Mouse (Mus musculus): ENCODE data around the gene Lrrc71. TPM values are rescaled to one million over a fixed set of nuclear protein-coding genes. Genes with fewer than 3 reads are reported as not detected.

The Lrrc71 gene
- polyA plus RNA-seq, 1 experiment from 2014 or later = 0.36 TPM

DNA sequence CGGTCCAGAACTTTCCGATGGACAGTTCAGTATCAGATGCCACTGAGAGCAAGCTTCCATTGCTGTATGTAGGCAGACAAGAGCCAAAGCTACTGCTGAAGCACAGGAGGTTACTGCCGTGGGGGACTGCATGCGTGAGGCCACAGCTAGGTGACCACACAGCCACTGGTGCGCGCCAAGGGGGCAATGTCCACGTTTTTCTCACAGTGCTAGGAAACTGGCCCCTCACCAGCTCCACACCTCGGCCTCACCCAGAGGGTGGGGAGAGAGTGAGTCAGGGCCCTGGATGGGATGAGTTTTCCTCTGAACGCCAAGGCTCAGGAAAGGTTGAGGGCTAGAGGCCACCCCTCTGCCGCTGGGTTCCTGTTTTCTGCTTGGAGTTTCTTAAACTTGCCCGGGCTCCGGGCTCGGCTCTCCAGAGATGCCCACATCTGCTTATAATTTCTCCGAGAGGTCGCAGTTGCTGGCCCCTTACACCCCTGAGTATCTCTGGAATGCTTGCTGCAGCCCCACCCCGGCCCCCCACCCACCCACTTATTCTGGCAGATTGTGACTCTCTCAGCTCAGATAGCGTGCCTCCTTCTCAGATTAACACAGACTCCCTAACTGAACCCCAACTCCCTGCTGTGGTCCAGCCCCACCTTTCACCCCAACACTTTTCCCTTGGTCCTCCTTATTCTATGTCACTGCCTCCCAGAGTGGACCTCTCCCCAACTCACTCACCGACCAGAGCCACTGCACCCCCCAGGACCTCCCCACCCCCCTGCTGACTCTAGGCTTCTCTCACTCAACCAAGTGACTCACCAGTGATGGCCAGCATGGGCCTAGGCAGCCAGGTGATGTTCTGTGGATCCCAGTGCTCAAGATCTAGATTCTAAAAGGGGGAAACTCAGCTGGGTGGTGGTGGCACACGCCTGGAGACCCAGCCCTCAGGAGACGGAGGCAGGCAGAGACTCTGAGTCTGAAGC lies 13.3 kb upstream of the Lrrc71 start:
- Histone ChIP-seq H3K9ac (replicated peaks) (no peak overlapping the region), H3K4me1 (replicated peaks) (peaks cover 8% of the 10 kb centered on the region)
- WGBS = 79% methylated on average over 20 of the region's 20 CpGs

DNA sequence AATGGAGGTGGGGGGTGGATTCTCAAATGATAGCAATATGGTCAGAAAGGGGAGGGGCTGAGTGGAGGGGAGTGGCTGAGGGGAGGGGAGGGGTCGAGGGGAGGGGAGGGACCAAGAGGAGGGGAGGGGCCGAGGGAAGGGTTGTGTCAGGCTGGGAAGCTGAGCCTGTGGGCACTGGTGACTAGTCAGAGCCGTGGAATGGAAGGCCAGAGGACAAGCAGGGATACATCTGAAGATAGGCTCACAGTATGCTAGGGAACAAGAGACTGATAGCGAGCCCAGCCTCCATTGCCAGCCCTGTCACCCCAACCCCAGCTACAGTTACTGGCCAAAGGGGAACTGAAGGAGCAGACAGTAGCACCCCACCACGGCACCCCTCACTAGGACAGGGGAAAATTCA lies 10.2 kb upstream of the Lrrc71 start:
- Histone ChIP-seq H3K36me3 (no peaks in the 10 kb centered on the region), H3K27me3 (peaks cover 28% of the 10 kb centered on the region), H3K4me3 (replicated peaks) (no peak overlapping the region), H3K9ac (replicated peaks) (no peak overlapping the region), H3K4me1 (replicated peaks) (peaks cover 12% of the 10 kb centered on the region), H3K9me3 (no peaks in the 10 kb centered on the region), H3K27ac (no peak overlapping the region), H3K4me2 (replicated peaks) (no peak overlapping the region)
- no peak for ATAC-seq
- 54% methylated on average over 4 of the region's 5 CpGs for WGBS

More for the DNA sequence above, 13.3 kb upstream of the Lrrc71 start:
- no peak overlapping the region for H3K4me3 ChIP-seq (replicated peaks)
- no peak overlapping the region for H3K4me2 ChIP-seq (replicated peaks)
- no peaks in the 10 kb centered on the region for H3K9me3 ChIP-seq
- ATAC-seq = no peak
- H3K36me3 ChIP-seq = no peaks in the 10 kb centered on the region
- H3K27me3 ChIP-seq = peaks cover 26% of the 10 kb centered on the region
- no peak overlapping the region for H3K27ac ChIP-seq

GRCm38 (mm10) chr3:87756488-87756887 lies 8.1 kb upstream of the Lrrc71 start:
- no peak overlapping the region for H3K27ac ChIP-seq
- H3K36me3 ChIP-seq = no peaks in the 10 kb centered on the region
- peak; percentile 41 for ATAC-seq
- H3K4me1 ChIP-seq (replicated peaks) = peaks cover 9% of the 10 kb centered on the region; the same call in 1 of the 2 replicates
- peak overlapping the region; percentile 51 for H3K4me2 ChIP-seq (replicated peaks)
- H3K4me3 ChIP-seq (replicated peaks) = peak overlapping the region; percentile 23
- peaks cover 27% of the 10 kb centered on the region for H3K27me3 ChIP-seq
- no peaks in the 10 kb centered on the region for H3K9me3 ChIP-seq
- WGBS = 57% methylated on average over 20 of the region's 20 CpGs
- peak overlapping the region; percentile 45; the same call in 1 of the 2 replicates for H3K9ac ChIP-seq (replicated peaks)

DNA sequence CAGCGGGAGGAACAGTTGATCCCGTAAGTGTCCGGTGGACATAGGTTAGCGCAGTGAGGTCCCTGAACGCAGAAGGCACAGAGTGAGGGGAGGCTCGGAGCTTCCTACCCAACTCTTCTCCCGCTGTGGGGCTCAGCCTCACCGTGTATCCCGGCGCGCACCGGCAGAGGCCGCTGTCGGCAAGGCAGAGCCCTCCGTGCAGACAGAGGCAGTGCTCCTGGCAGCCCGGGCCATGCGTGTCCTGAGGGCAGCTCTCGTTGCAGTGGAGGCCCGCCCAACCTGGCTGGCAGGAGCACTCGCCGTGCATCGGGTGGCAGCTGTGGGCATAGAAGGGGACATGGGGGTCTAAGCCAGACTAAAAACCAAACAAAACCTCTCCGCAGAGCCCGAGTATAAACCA lies 7.5 kb upstream of the Lrrc71 start:
- Histone ChIP-seq H3K4me2 (replicated peaks) (peak overlapping the region; percentile 51), H3K27ac (no peak overlapping the region), H3K36me3 (no peaks in the 10 kb centered on the region), H3K9me3 (no peaks in the 10 kb centered on the region), H3K4me3 (replicated peaks) (peak overlapping the region; percentile 23), H3K9ac (replicated peaks) (peak overlapping the region; percentile 45), H3K27me3 (peaks cover 27% of the 10 kb centered on the region), H3K4me1 (replicated peaks) (peaks cover 9% of the 10 kb centered on the region; the same call in 1 of the 2 replicates)
- peak; percentile 86 for ATAC-seq
- 3% methylated on average over 24 of the region's 24 CpGs for WGBS

DNA sequence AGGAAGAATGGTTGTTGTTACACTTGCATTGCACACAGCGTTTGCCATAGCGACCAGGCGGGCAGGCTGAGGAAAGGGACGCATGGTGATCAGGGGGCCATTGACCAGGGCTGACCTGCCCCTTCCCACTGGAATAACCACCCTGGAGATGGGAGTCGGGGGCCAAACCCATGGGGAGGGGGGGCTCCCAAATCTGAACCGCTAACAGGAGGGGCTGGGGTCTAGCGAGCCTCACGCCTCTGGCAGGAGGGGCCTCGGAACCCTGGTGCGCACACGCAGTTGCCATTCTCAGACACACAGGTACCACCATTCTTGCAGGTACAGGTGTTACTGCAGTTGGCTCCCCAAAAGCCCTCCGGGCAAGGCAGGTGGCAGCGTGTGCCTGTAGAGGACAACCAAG lies 5.4 kb upstream of the Lrrc71 start:
- Histone ChIP-seq H3K9me3 (no peaks in the 10 kb centered on the region), H3K27ac (no peak overlapping the region), H3K4me2 (replicated peaks) (no peak overlapping the region), H3K4me1 (replicated peaks) (peaks cover 9% of the 10 kb centered on the region; the same call in 1 of the 2 replicates), H3K36me3 (no peaks in the 10 kb centered on the region), H3K9ac (replicated peaks) (no peak overlapping the region), H3K27me3 (peaks cover 27% of the 10 kb centered on the region), H3K4me3 (replicated peaks) (no peak overlapping the region)
- WGBS = 85% methylated on average over 13 of the region's 13 CpGs
- no peak for ATAC-seq

- Histone ChIP-seq H3K4me3 (replicated peaks) (no peak overlapping the region), H3K9me3 (no peaks in the 10 kb centered on the region), H3K36me3 (no peaks in the 10 kb centered on the region), H3K27ac (no peak overlapping the region), H3K9ac (replicated peaks) (no peak overlapping the region), H3K4me2 (replicated peaks) (no peak overlapping the region), H3K4me1 (replicated peaks) (peaks cover 12% of the 10 kb centered on the region; the same call in 1 of the 2 replicates), H3K27me3 (peaks cover 24% of the 10 kb centered on the region)
- ATAC-seq = no peak
- 86% methylated on average over 3 of the region's 3 CpGs for WGBS
Measured at GRCm38 (mm10) chr3:87752567-87752966, 4.1 kb upstream of the Lrrc71 start.

GRCm38 (mm10) chr3:87749977-87750376 lies 1.6 kb upstream of the Lrrc71 start:
- Histone ChIP-seq H3K27me3 (peaks cover 16% of the 10 kb centered on the region), H3K9me3 (no peaks in the 10 kb centered on the region), H3K27ac (no peak overlapping the region), H3K4me3 (replicated peaks) (no peak overlapping the region), H3K4me2 (replicated peaks) (no peak overlapping the region), H3K36me3 (no peaks in the 10 kb centered on the region), H3K9ac (replicated peaks) (no peak overlapping the region), H3K4me1 (replicated peaks) (peaks cover 11% of the 10 kb centered on the region)
- WGBS = 91% methylated on average over 12 of the region's 12 CpGs
- ATAC-seq = no peak

DNA sequence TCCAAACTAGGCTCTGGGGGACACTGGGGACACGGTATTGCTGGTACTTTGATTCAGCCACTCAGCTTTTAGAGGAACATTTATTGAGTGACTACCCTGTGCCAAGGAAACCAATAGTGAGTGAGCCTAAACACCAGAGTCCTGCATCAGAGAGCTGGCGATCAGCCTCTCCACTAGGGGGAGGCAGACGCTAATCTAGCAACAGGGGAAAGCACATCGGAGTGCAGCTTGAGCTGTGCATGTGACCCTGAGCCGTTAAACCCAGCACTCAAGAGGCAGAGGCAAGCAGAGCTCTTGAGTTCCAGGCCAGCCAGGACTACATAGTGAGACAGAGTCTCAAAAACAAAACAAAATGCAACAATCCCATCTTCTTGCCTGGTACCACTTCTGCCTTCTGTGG lies 611 bp upstream of the Lrrc71 start:
- no peak for ATAC-seq
- H3K27me3 ChIP-seq = peaks cover 7% of the 10 kb centered on the region; the same call in 1 of the 2 replicates
- 27% methylated on average over 5 of the region's 5 CpGs for WGBS

GRCm38 (mm10) chr3:87745036-87745659 lies 3.3 kb downstream of the Lrrc71 start:
- Histone ChIP-seq H3K4me1 (replicated peaks) (peaks cover 15% of the 10 kb centered on the region), H3K36me3 (peaks cover 7% of the 10 kb centered on the region), H3K4me3 (replicated peaks) (no peak overlapping the region; the same call in 1 of the 2 replicates), H3K4me2 (replicated peaks) (peak overlapping the region; percentile 36), H3K9ac (replicated peaks) (no peak overlapping the region), H3K27ac (no peak overlapping the region), H3K9me3 (no peaks in the 10 kb centered on the region), H3K27me3 (no peaks in the 10 kb centered on the region)
- ATAC-seq = 0 out of 2 replicates have a peak, but pooled peaks have one; percentile 7
- WGBS = 41% methylated on average over 18 of the region's 18 CpGs

More for the DNA sequence above, 611 bp upstream of the Lrrc71 start:
- H3K4me2 ChIP-seq (replicated peaks) = no peak overlapping the region
- no peak overlapping the region for H3K27ac ChIP-seq
- H3K9ac ChIP-seq (replicated peaks) = no peak overlapping the region
- no peaks in the 10 kb centered on the region for H3K9me3 ChIP-seq
- no peak overlapping the region for H3K4me3 ChIP-seq (replicated peaks)
- no peaks in the 10 kb centered on the region for H3K36me3 ChIP-seq
- H3K4me1 ChIP-seq (replicated peaks) = peaks cover 15% of the 10 kb centered on the region

DNA sequence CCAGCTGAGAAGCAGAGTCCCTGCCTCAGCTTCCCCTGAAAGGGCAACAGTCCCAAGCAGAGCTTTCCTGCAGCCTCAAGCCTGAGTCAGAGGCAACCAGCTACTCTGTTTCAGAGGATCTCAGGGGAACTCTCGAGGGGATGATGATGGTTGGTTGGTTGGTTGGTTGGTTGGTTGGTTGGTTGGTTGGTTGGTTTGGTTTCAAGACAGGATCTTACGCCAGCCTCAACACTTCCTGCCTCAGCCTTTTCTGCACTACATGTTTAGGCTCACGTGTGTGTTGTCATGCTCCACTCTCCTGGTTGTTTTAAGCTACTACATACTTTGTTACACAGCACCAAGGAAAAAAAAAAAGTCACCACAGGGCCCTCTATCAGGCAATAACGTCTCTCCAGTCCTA lies 4.5 kb downstream of the Lrrc71 start:
- peaks cover 14% of the 10 kb centered on the region for H3K36me3 ChIP-seq
- no peak overlapping the region for H3K4me2 ChIP-seq (replicated peaks)
- H3K9me3 ChIP-seq = no peaks in the 10 kb centered on the region
- no peak overlapping the region for H3K27ac ChIP-seq
- H3K9ac ChIP-seq (replicated peaks) = no peak overlapping the region
- 85% methylated on average over 4 of the region's 4 CpGs for WGBS
- H3K27me3 ChIP-seq = no peaks in the 10 kb centered on the region
- peaks cover 15% of the 10 kb centered on the region for H3K4me1 ChIP-seq (replicated peaks)
- ATAC-seq = no peak
- H3K4me3 ChIP-seq (replicated peaks) = no peak overlapping the region

- WGBS = 91% methylated on average over 16 of the region's 16 CpGs
- no peak overlapping the region for H3K4me3 ChIP-seq (replicated peaks)
Measured at GRCm38 (mm10) chr3:87742735-87743134, 5.7 kb downstream of the Lrrc71 start.

GRCm38 (mm10) chr3:87742013-87742412 lies 6.4 kb downstream of the Lrrc71 start:
- no peaks in the 10 kb centered on the region for H3K27me3 ChIP-seq
- H3K27ac ChIP-seq = no peak overlapping the region
- peaks cover 32% of the 10 kb centered on the region for H3K36me3 ChIP-seq
- no peak overlapping the region for H3K4me2 ChIP-seq (replicated peaks)
- no peak overlapping the region for H3K4me3 ChIP-seq (replicated peaks)
- H3K9ac ChIP-seq (replicated peaks) = no peak overlapping the region
- ATAC-seq = no peak
- H3K9me3 ChIP-seq = no peaks in the 10 kb centered on the region
- H3K4me1 ChIP-seq (replicated peaks) = peaks cover 11% of the 10 kb centered on the region
- 87% methylated on average over 3 of the region's 3 CpGs for WGBS

More at GRCm38 (mm10) chr3:87742735-87743134, 5.7 kb downstream of the Lrrc71 start:
- H3K4me2 ChIP-seq (replicated peaks) = no peak overlapping the region
- H3K27ac ChIP-seq = no peak overlapping the region
- no peak for ATAC-seq
- H3K36me3 ChIP-seq = peaks cover 25% of the 10 kb centered on the region
- no peaks in the 10 kb centered on the region for H3K9me3 ChIP-seq
- no peaks in the 10 kb centered on the region for H3K27me3 ChIP-seq
- H3K4me1 ChIP-seq (replicated peaks) = peaks cover 11% of the 10 kb centered on the region
- no peak overlapping the region for H3K9ac ChIP-seq (replicated peaks)

All from midbrain, embryonic 13.5 days (tissue).